Comparison of ENCODE assay signal across 8 mouse cellular contexts in the genomic region with DNA sequence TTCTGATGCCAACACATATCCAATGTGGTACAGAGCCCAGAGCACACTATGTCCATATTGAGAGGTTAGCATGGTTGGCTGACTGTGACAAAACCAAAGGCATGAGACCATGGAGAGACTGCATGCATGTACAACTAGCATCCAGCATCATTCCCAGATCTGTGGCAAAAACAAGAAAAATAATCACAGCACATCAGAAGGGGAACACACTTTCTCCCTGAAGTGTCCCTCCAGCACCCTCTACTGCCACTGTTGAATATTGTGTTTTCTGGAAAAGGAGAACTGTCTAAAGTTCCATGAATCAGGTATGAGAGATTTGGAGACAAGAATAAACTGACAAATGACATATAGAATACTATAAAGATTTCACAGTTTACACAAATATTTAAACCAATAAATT.
A peak's percentile ranks its signal among the peaks of the same experiment; 100 is the strongest.
DNase-seq lines count a peak whose midpoint lies in the region; ATAC-seq and TF ChIP-seq lines count a peak whose summit lies in the region.

No protein-coding gene starts in this region.

- DNase-seq in gastrocnemius, adult 2 months, result no peak
- DNase-seq in gastrocnemius, postnatal 14 days, result no peak
- peak; percentile 67 for DNase-seq in midbrain, postnatal 0 days (ENCODE audit: low spot score)
- no peak for DNase-seq in midbrain, embryonic 10.5 days (ENCODE audit: low spot score)
- no peak for DNase-seq in spleen, adult 18-20 months
- DNase-seq in ovary, postnatal 36 days (ENCODE audit: low spot score), result no peak

- no peak overlapping the region for H3K4me3 ChIP-seq in gastrocnemius, adult 2 months
- no peak overlapping the region for H3K4me3 ChIP-seq in midbrain, postnatal 0 days (ENCODE audit: low read depth, low read length)
- H3K4me3 ChIP-seq in midbrain, embryonic 10.5 days, result no peak overlapping the region
- no peak overlapping the region for H3K4me3 ChIP-seq in forebrain, embryonic 16.5 days (replicated peaks; ENCODE audit: low read length)

- no peaks in the 10 kb centered on the region for H3K4me1 ChIP-seq in midbrain, postnatal 0 days (ENCODE audit: insufficient read depth, low read length)
- no peaks in the 10 kb centered on the region for H3K4me1 ChIP-seq in midbrain, embryonic 10.5 days
- no peaks in the 10 kb centered on the region for H3K4me1 ChIP-seq in forebrain, embryonic 16.5 days (replicated peaks; ENCODE audit: control insufficient read depth, insufficient read depth, low read length)

- H3K36me3 ChIP-seq in midbrain, postnatal 0 days (ENCODE audit: insufficient read depth, low read length), result no peaks in the 10 kb centered on the region
- H3K36me3 ChIP-seq in midbrain, embryonic 10.5 days, result no peaks in the 10 kb centered on the region
- H3K36me3 ChIP-seq in forebrain, embryonic 16.5 days (ENCODE audit: control insufficient read depth, insufficient read depth), result no peaks in the 10 kb centered on the region

- no peak overlapping the region for H3K9ac ChIP-seq in midbrain, postnatal 0 days (replicated peaks; ENCODE audit: low read length, poor library complexity, severe bottlenecking)
- H3K9ac ChIP-seq in forebrain, embryonic 16.5 days (replicated peaks; ENCODE audit: low read depth, low read length), result no peak overlapping the region

- no peak overlapping the region for H3K27ac ChIP-seq in gastrocnemius, adult 2 months
- H3K27ac ChIP-seq in midbrain, postnatal 0 days (ENCODE audit: low read depth, low read length), result no peak overlapping the region
- no peak overlapping the region for H3K27ac ChIP-seq in midbrain, embryonic 10.5 days (replicated peaks)
- no peak overlapping the region for H3K27ac ChIP-seq in forebrain, embryonic 16.5 days (ENCODE audit: low read length)

- intact Hi-C loops in gastrocnemius, adult 2 months (cut with DNase I), result no loop called here
- intact Hi-C loops in gastrocnemius, postnatal 14 days (cut with DNase I; ENCODE audit: low total_unique reads), result loop anchor here (5.0 to 10.0 kb wide), 3 partner anchors 50 to 307 kb away; no protein-coding TSS in a partner anchor

- H3K4me2 ChIP-seq in midbrain, postnatal 0 days (ENCODE audit: low read depth, low read length, poor library complexity, severe bottlenecking), result no peak overlapping the region
- no peak overlapping the region for H3K4me2 ChIP-seq in forebrain, embryonic 16.5 days (ENCODE audit: low read length)

- H3K9me3 ChIP-seq in midbrain, postnatal 0 days (ENCODE audit: low read length), result no peaks in the 10 kb centered on the region
- no peaks in the 10 kb centered on the region for H3K9me3 ChIP-seq in midbrain, embryonic 10.5 days (replicated peaks)
- no peaks in the 10 kb centered on the region for H3K9me3 ChIP-seq in forebrain, embryonic 16.5 days (ENCODE audit: control insufficient read depth, low read length)

- H3K27me3 ChIP-seq in midbrain, postnatal 0 days (ENCODE audit: insufficient read depth, low read length), result no peaks in the 10 kb centered on the region
- no peaks in the 10 kb centered on the region for H3K27me3 ChIP-seq in midbrain, embryonic 10.5 days (ENCODE audit: low read depth, poor library complexity, severe bottlenecking)
- H3K27me3 ChIP-seq in forebrain, embryonic 16.5 days (replicated peaks; ENCODE audit: control insufficient read depth, insufficient read depth, low read length), result no peaks in the 10 kb centered on the region

- peak; percentile 48 for TF ChIP-seq CTCF in gastrocnemius, adult 2 months (IDR thresholded peaks at IDR 0.05)
- peak; percentile 87 for TF ChIP-seq CTCF in midbrain, postnatal 0 days (IDR thresholded peaks at IDR 0.05)

- ATAC-seq in midbrain, postnatal 0 days (ENCODE audit: low FRiP score), result peak; percentile 44; the same call in 1 of the 2 replicates
- peak; percentile 84 for ATAC-seq in forebrain, embryonic 16.5 days
- ATAC-seq in megakaryocyte-erythroid progenitor cell, adult 5-6 weeks (replicated peaks; ENCODE audit: low FRiP score, low TSS enrichment, poor library complexity, severe bottlenecking), result peak; percentile 51; the same call in 1 of the 2 replicates
